Mouse (Mus musculus) erythroblast, embryonic 14.5 days (primary cell): ENCODE measurements around the gene Ankrd66.

Source experiments
- GATA1 ChIP-seq: IDR thresholded peaks from 2 replicates; pipeline ENCODE4 v1.6.1; 2012; ENCODE audit warnings: low read length, inconsistent platforms, mixed read lengths
- TAL1 ChIP-seq: IDR thresholded peaks from 3 replicates; pipeline ENCODE4 v1.6.1; 2012; ENCODE audit warnings: low read length, inconsistent platforms, mixed read lengths

DNA sequence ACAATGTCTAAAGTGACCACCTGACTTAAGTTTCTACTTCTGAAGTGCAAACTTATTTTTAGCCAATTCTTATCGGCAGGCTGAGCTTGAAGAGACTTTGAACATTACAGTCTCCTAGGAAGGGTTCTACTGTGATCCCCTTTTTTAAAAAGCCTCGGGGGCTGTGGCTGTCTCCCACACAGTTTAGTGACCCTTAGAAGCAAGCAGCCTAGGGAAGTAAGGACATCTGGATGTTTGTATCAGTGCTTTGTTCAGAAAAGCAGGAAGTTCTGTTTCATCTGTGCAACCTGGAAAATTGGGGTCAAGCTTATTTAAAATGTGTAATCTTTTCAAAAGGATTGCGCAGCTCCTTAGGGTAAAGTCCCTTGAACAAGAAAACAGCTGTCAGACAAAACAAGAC is 37.0 kb upstream of the Ankrd66 start:
- TF ChIP-seq GATA1 = no peak
- no peak for TF ChIP-seq TAL1
